14 mouse cellular contexts compared by ENCODE assay signal in the genomic region with DNA sequence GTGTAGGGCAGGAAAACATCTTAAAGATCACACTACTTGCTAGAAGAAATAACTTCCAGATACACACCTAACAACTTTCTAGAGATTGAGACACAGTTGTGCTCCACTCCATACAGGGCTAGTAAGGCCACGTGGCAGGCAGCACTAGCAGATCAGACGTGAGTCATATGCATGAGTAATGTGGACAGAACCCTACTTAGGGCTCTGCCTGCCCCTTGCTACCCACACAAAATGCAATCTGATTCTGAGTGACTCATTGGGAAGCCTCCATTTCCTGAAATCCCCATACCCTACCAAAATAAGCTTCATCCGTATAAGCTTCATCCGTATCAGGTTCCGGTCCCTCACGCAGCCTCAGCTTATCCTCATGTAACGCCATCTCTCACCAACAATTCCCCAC. TPM values are rescaled to one million over a fixed set of nuclear protein-coding genes. Genes with fewer than 3 reads are reported as not detected.
DNase-seq lines count a peak whose midpoint lies in the region; ATAC-seq and TF ChIP-seq lines count a peak whose summit lies in the region.
"Had no signal": no experiment of that assay in that cellular context is flagged by ENCODE, and none has a peak within 500 bp of the region (broad histone marks: within the 10 kb centered on the region; RNA-seq: fewer than 3 reads in every experiment).

No protein-coding gene starts in this region.

- peaks cover 68% of the 10 kb centered on the region for H3K79me3 ChIP-seq in C2C12 (ENCODE audit: low read depth)

- no peak overlapping the region for H3K9ac ChIP-seq in limb, embryonic 13.5 days
- H3K9ac ChIP-seq in intestine, embryonic 16.5 days (ENCODE audit: low read depth, low read length), result no peak overlapping the region
- no peak overlapping the region for H3K9ac ChIP-seq in midbrain, embryonic 16.5 days (ENCODE audit: low read depth, low read length)
- H3K9ac ChIP-seq: lung, embryonic 15.5 days had no signal

- no peak overlapping the region for H3ac ChIP-seq in C2C12 (ENCODE audit: control insufficient read depth, insufficient read length, low read depth)

- WGBS in limb, embryonic 13.5 days, result 82% methylated on average over 7 of the region's 7 CpGs
- WGBS in limb, embryonic 10.5 days, result 95% methylated on average over 7 of the region's 7 CpGs
- WGBS in intestine, embryonic 16.5 days, result 80% methylated on average over 7 of the region's 7 CpGs
- 93% methylated on average over 7 of the region's 7 CpGs for WGBS in midbrain, embryonic 16.5 days

- no peak overlapping the region for H3K4me3 ChIP-seq in limb, embryonic 13.5 days
- H3K4me3 ChIP-seq in limb, embryonic 10.5 days, result no peak overlapping the region
- no peak overlapping the region for H3K4me3 ChIP-seq in C2C12 (ENCODE audit: insufficient read depth, poor library complexity, severe bottlenecking)
- no peak overlapping the region for H3K4me3 ChIP-seq in intestine, embryonic 16.5 days (ENCODE audit: low read length)
- no peak overlapping the region for H3K4me3 ChIP-seq in midbrain, embryonic 16.5 days (ENCODE audit: low read depth, low read length)
- H3K4me3 ChIP-seq: lung, embryonic 15.5 days had no signal

- ATAC-seq in limb, embryonic 13.5 days (ENCODE audit: low FRiP score, low read depth), result peak; percentile 15; the same call in 1 of the 2 replicates
- 0 out of 2 replicates have a peak, but pooled peaks have one; percentile 59 for ATAC-seq in intestine, embryonic 16.5 days
- ATAC-seq in midbrain, embryonic 16.5 days, result no peak

- H3K36me3 ChIP-seq in limb, embryonic 13.5 days, result peaks cover 12% of the 10 kb centered on the region
- H3K36me3 ChIP-seq in limb, embryonic 10.5 days, result no peaks in the 10 kb centered on the region
- H3K36me3 ChIP-seq in C2C12 (ENCODE audit: control insufficient read depth, insufficient read depth), result peaks cover 49% of the 10 kb centered on the region
- peaks cover 4% of the 10 kb centered on the region; the same call in 1 of the 2 replicates for H3K36me3 ChIP-seq in intestine, embryonic 16.5 days (ENCODE audit: control insufficient read depth, insufficient read depth, low read length)
- no peaks in the 10 kb centered on the region for H3K36me3 ChIP-seq in midbrain, embryonic 16.5 days (ENCODE audit: control insufficient read depth, insufficient read depth, low read length)

- H3K9me3 ChIP-seq in limb, embryonic 13.5 days, result no peaks in the 10 kb centered on the region
- H3K9me3 ChIP-seq in limb, embryonic 10.5 days (replicated peaks), result no peaks in the 10 kb centered on the region
- no peaks in the 10 kb centered on the region for H3K9me3 ChIP-seq in intestine, embryonic 16.5 days (ENCODE audit: control insufficient read depth, low read length)
- no peaks in the 10 kb centered on the region for H3K9me3 ChIP-seq in midbrain, embryonic 16.5 days (replicated peaks; ENCODE audit: control insufficient read depth, low read length, poor library complexity, severe bottlenecking)
- H3K9me3 ChIP-seq: lung, embryonic 15.5 days had no signal

- H3K4me1 ChIP-seq in limb, embryonic 13.5 days, result peaks cover 11% of the 10 kb centered on the region; the same call in 1 of the 2 replicates
- H3K4me1 ChIP-seq in limb, embryonic 10.5 days, result peaks cover 4% of the 10 kb centered on the region; the same call in 1 of the 2 replicates
- peaks cover 7% of the 10 kb centered on the region; the same call in 1 of the 2 replicates for H3K4me1 ChIP-seq in intestine, embryonic 16.5 days (ENCODE audit: control insufficient read depth, insufficient read depth, low read length)
- no peaks in the 10 kb centered on the region for H3K4me1 ChIP-seq in midbrain, embryonic 16.5 days (ENCODE audit: control insufficient read depth, insufficient read depth, low read length)

- H3K4me2 ChIP-seq in limb, embryonic 13.5 days (replicated peaks), result no peak overlapping the region
- H3K4me2 ChIP-seq in intestine, embryonic 16.5 days (ENCODE audit: low read depth, low read length), result no peak overlapping the region
- H3K4me2 ChIP-seq in midbrain, embryonic 16.5 days (ENCODE audit: low read length), result no peak overlapping the region
- H3K4me2 ChIP-seq: lung, embryonic 15.5 days had no signal

- peaks cover 83% of the 10 kb centered on the region for H3K79me2 ChIP-seq in C2C12 (ENCODE audit: control insufficient read depth, insufficient read depth)

- H3K27ac ChIP-seq in limb, embryonic 13.5 days, result no peak overlapping the region
- no peak overlapping the region for H3K27ac ChIP-seq in limb, embryonic 10.5 days
- no peak overlapping the region for H3K27ac ChIP-seq in intestine, embryonic 16.5 days (ENCODE audit: low read length)
- H3K27ac ChIP-seq in midbrain, embryonic 16.5 days (ENCODE audit: low read length), result no peak overlapping the region
- H3K27ac ChIP-seq: lung, embryonic 15.5 days had no signal

- TF ChIP-seq CTCF in C2C12 (IDR thresholded peaks at IDR 0.05; ENCODE audit: control insufficient read depth, insufficient read depth, insufficient read length), result no peak

- no peaks in the 10 kb centered on the region for H3K27me3 ChIP-seq in limb, embryonic 13.5 days
- H3K27me3 ChIP-seq in limb, embryonic 10.5 days (ENCODE audit: low read depth, poor library complexity, severe bottlenecking), result no peaks in the 10 kb centered on the region
- no peaks in the 10 kb centered on the region for H3K27me3 ChIP-seq in C2C12 (ENCODE audit: control insufficient read depth, insufficient read depth, insufficient read length)
- no peaks in the 10 kb centered on the region for H3K27me3 ChIP-seq in intestine, embryonic 16.5 days (replicated peaks; ENCODE audit: control insufficient read depth, insufficient read depth, low read length)
- H3K27me3 ChIP-seq in midbrain, embryonic 16.5 days (ENCODE audit: control insufficient read depth, insufficient read depth, low read depth, low read length), result no peaks in the 10 kb centered on the region
- H3K27me3 ChIP-seq: lung, embryonic 15.5 days had no signal

- no peak for DNase-seq in limb, embryonic 10.5 days (ENCODE audit: low spot score)
- peak; percentile 90 for DNase-seq in NIH3T3 (ENCODE audit: low read depth)
- no peak for DNase-seq in layer of hippocampus, postnatal 36 days
- DNase-seq: gastrocnemius, postnatal 25 days; kidney, adult 11 months; left cerebral cortex, postnatal 4 days; thymus, postnatal 25 days had no signal

TF ChIP-seq in C2C12, 6 proteins besides CTCF, POLR2A, EP300 and RAD21:
- TF ChIP-seq MYOG (IDR thresholded peaks at IDR 0.05; ENCODE audit: control insufficient read depth, extremely low read depth, insufficient read length) (no peak), MAX (IDR thresholded peaks at IDR 0.05) (peak; percentile 100), FOSL1 (IDR thresholded peaks at IDR 0.05; ENCODE audit: insufficient read depth, low read length, poor library complexity, severe bottlenecking) (peak; percentile 95), USF1 (IDR thresholded peaks at IDR 0.05; ENCODE audit: low read depth) (peak; percentile 96), MYOD1 (IDR thresholded peaks at IDR 0.05; ENCODE audit: control insufficient read depth, insufficient read length, low read depth) (peak; percentile 51), CEBPB (IDR thresholded peaks at IDR 0.05; ENCODE audit: low read depth) (peak; percentile 57)

RNA-seq across cellular contexts. Expression of a gene that starts 8.1 kb away (rescaled TPM):
- polyA plus RNA-seq in limb, embryonic 13.5 days (2015; fragmentation: Nextera tagmentation; extraction: Ambion mirVana), result 334 and 341 TPM in 2 replicates
- polyA plus RNA-seq in limb, embryonic 10.5 days (2016; fragmentation: Nextera tagmentation; extraction: Ambion mirVana), result 99.2 and 115 TPM in 2 replicates
- polyA plus RNA-seq in C2C12 (2012; fragmentation: generic; extraction: Trizol), result 441 TPM
- 283 and 291 TPM in 2 replicates for polyA plus RNA-seq in intestine, embryonic 16.5 days (2015; fragmentation: Nextera tagmentation; extraction: Ambion mirVana)
- polyA plus RNA-seq in midbrain, embryonic 16.5 days (2015; fragmentation: Nextera tagmentation; extraction: Ambion mirVana), result 54.2 and 56.7 TPM in 2 replicates
- total RNA-seq in layer of hippocampus, postnatal 36 days (2021), result 10 to 100 TPM; 46.6 to 49.3 TPM

RNA-seq across cellular contexts. Expression of a gene that starts 8.1 kb away (rescaled TPM):
- polyA plus RNA-seq in limb, embryonic 13.5 days (2015; fragmentation: Nextera tagmentation; extraction: Ambion mirVana), result 1.5 and 2.2 TPM in 2 replicates
- 0.55 and 0.84 TPM in 2 replicates for polyA plus RNA-seq in limb, embryonic 10.5 days (2016; fragmentation: Nextera tagmentation; extraction: Ambion mirVana)
- polyA plus RNA-seq in C2C12 (2012; fragmentation: generic; extraction: Trizol), result 0.33 TPM
- 1.6 and 2.3 TPM in 2 replicates for polyA plus RNA-seq in intestine, embryonic 16.5 days (2015; fragmentation: Nextera tagmentation; extraction: Ambion mirVana)
- 0.28 and 0.40 TPM in 2 replicates for polyA plus RNA-seq in midbrain, embryonic 16.5 days (2015; fragmentation: Nextera tagmentation; extraction: Ambion mirVana)
- not detected for total RNA-seq in layer of hippocampus, postnatal 36 days (2021)
- total RNA-seq: gastrocnemius, postnatal 25 days; left cerebral cortex, postnatal 4 days had no signal

RNA-seq across cellular contexts. Expression of a gene that starts 54.0 kb away (rescaled TPM):
- 0.08 TPM in 1 of 2 replicates, not detected in the other for polyA plus RNA-seq in limb, embryonic 13.5 days (2015; fragmentation: Nextera tagmentation; extraction: Ambion mirVana)
- polyA plus RNA-seq in limb, embryonic 10.5 days (2016; fragmentation: Nextera tagmentation; extraction: Ambion mirVana), result not detected in 2 replicates
- polyA plus RNA-seq in C2C12 (2012; fragmentation: generic; extraction: Trizol), result not detected
- polyA plus RNA-seq in intestine, embryonic 16.5 days (2015; fragmentation: Nextera tagmentation; extraction: Ambion mirVana), result 0.54 TPM in 2 replicates
- polyA plus RNA-seq in midbrain, embryonic 16.5 days (2015; fragmentation: Nextera tagmentation; extraction: Ambion mirVana), result 0.30 and 0.35 TPM in 2 replicates
- 1 to 10 TPM; 2.1 to 2.5 TPM for total RNA-seq in layer of hippocampus, postnatal 36 days (2021)
- total RNA-seq: ES-E14; gastrocnemius, postnatal 25 days; heart, postnatal 25 days had no signal
